Mouse (Mus musculus): Measurements from ENCODE around the gene Gm42715. TPM values are rescaled to one million over a fixed set of nuclear protein-coding genes. Genes with fewer than 3 reads are reported as not detected.

The Gm42715 gene
- polyA plus RNA-seq, 1 experiment from 2014 or later = 15.2 TPM

DNA sequence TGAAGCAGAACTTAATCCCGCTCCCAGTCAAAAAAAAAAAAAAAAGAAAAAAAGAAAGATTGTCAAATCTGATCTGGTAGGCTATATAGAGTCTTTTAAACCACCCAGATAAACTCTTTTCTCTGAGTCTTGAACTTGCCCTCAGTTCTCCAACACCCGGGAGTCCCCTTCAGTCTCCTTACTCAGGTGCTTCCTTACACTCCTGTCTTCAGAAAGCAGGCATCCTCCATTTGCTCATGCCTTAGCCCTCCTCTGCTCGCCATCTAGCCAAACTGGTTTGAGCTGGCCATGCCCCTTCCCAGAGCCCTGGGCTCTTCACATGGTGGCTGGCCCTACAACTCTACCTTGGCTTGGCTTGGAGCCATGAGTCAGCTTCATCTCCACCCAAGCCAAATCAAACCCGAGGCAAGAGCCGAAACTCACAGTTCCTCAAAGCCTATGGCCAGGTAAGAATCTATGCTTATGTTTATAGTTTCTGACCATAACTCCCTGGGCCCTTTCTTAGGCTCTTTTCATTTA, 42.0 kb downstream of the Gm42715 start, which contains the start of gene Tmem265:
Tmem265 (plus strand) TSS at position 51 of the 519 bp plus-strand sequence.
- Histone ChIP-seq H3K27ac (ENCODE audit: low read length) (no peak within 1 kb of the TSS), H3K4me2 (ENCODE audit: low read depth, low read length) (no peak within 1 kb of the TSS), H3K9ac (ENCODE audit: low read length) (no peak within 1 kb of the TSS), H3K4me3 (ENCODE audit: low read length) (no peak within 1 kb of the TSS), H3K36me3 (ENCODE audit: control insufficient read depth, insufficient read depth, low read length) (peaks cover 38% of the 10 kb centered on the region), H3K27me3 (ENCODE audit: control insufficient read depth, insufficient read depth, low read depth, low read length) (no peaks in the 10 kb centered on the region), H3K4me1 (replicated peaks; ENCODE audit: control insufficient read depth, insufficient read depth, low read length) (peaks cover 4% of the 10 kb centered on the region; the same call in 1 of the 2 replicates), H3K9me3 (ENCODE audit: control insufficient read depth, low read length) (no peaks in the 10 kb centered on the region)
- peak; percentile 53; the same call in 1 of the 2 replicates for ATAC-seq (ENCODE audit: low read depth)
- 74% methylated on average over 5 of the region's 5 CpGs for WGBS

GRCm38 (mm10) chr7:127564381-127565150, 45.2 kb downstream of the Gm42715 start:
- Histone ChIP-seq H3K27ac (ENCODE audit: low read length) (peak overlapping the region; percentile 22; the same call in 1 of the 2 replicates), H3K9me3 (ENCODE audit: control insufficient read depth, low read length) (no peaks in the 10 kb centered on the region), H3K27me3 (ENCODE audit: control insufficient read depth, insufficient read depth, low read depth, low read length) (no peaks in the 10 kb centered on the region), H3K9ac (ENCODE audit: low read length) (no peak overlapping the region), H3K4me1 (replicated peaks; ENCODE audit: control insufficient read depth, insufficient read depth, low read length) (peaks cover 4% of the 10 kb centered on the region; the same call in 1 of the 2 replicates), H3K4me3 (ENCODE audit: low read length) (no peak overlapping the region), H3K4me2 (ENCODE audit: low read depth, low read length) (no peak overlapping the region), H3K36me3 (ENCODE audit: control insufficient read depth, insufficient read depth, low read length) (peaks cover 27% of the 10 kb centered on the region)
- 54% methylated on average over 6 of the region's 6 CpGs for WGBS
- ATAC-seq (ENCODE audit: low read depth) = peak; percentile 62

GRCm38 (mm10) chr7:127572895-127573471, 53.6 kb downstream of the Gm42715 start, which contains the start of gene Phkg2:
Phkg2 (plus strand) TSS chr7:127573340.
- Histone ChIP-seq H3K9me3 (ENCODE audit: control insufficient read depth, low read length) (no peaks in the 10 kb centered on the region), H3K4me1 (replicated peaks; ENCODE audit: control insufficient read depth, insufficient read depth, low read length) (peaks cover 18% of the 10 kb centered on the region), H3K4me3 (ENCODE audit: low read length) (peak within 1 kb of the TSS; percentile 85), H3K4me2 (ENCODE audit: low read depth, low read length) (peak within 1 kb of the TSS; percentile 93), H3K27me3 (ENCODE audit: control insufficient read depth, insufficient read depth, low read depth, low read length) (no peaks in the 10 kb centered on the region), H3K27ac (ENCODE audit: low read length) (peak within 1 kb of the TSS; percentile 80), H3K9ac (ENCODE audit: low read length) (peak within 1 kb of the TSS; percentile 89), H3K36me3 (ENCODE audit: control insufficient read depth, insufficient read depth, low read length) (peaks cover 8% of the 10 kb centered on the region; the same call in 1 of the 2 replicates)
- WGBS = 0% methylated on average over 17 of the region's 17 CpGs
- ATAC-seq (ENCODE audit: low read depth) = peak; percentile 98

DNA sequence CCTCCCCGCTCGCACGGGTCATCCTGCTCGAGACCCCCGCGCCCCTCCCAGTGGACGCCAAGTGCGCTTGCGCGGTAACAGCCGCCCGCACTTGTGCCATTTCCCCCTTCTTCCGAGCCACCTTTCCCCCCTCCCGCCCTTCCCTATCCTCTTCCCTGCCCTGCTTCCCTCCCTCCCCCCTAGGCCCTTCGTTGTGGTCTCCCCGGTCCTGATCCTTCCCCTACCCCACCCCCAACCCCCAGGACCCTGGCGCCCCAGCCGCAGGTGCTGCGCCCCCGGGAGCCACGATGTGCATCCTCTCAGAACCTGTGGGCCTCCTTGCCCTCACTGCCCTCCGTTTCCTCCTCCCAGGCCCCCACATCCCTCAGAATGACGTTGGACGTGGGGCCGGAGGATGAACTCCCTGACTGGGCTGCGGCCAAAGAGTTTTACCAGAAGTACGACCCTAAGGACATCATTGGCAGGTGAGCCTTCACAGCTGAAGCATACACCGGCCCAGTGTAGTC, 54.2 kb downstream of the Gm42715 start:
- H3K4me2 ChIP-seq (ENCODE audit: low read depth, low read length) = peak overlapping the region; percentile 93
- H3K4me1 ChIP-seq (replicated peaks; ENCODE audit: control insufficient read depth, insufficient read depth, low read length) = peaks cover 18% of the 10 kb centered on the region
- no peaks in the 10 kb centered on the region for H3K27me3 ChIP-seq (ENCODE audit: control insufficient read depth, insufficient read depth, low read depth, low read length)
- no peaks in the 10 kb centered on the region for H3K9me3 ChIP-seq (ENCODE audit: control insufficient read depth, low read length)
- peak overlapping the region; percentile 63 for H3K27ac ChIP-seq (ENCODE audit: low read length)
- peak; percentile 68 for ATAC-seq (ENCODE audit: low read depth)
- peak overlapping the region; percentile 85 for H3K4me3 ChIP-seq (ENCODE audit: low read length)
- WGBS = 1% methylated on average over 17 of the region's 28 CpGs
- peak overlapping the region; percentile 89 for H3K9ac ChIP-seq (ENCODE audit: low read length)
- H3K36me3 ChIP-seq (ENCODE audit: control insufficient read depth, insufficient read depth, low read length) = peaks cover 12% of the 10 kb centered on the region

DNA sequence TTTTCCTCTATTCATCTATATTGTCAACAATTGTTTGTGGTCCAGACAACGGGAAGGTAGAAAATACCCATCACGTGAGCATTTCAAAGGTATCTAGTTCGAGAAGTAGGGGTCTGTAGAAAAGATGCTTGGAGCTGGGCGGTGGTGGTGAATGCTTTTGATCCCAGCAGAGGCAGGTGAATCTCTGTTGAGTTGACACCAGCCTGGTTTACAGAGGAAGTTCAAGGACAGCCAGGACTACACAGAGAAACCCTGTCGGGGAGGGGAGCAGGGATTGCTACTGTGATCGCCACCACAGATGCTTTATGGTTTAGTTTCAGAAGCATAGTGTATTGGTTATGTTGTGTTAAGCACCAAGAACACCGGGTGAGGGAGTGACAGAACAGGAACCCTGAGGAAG, 54.7 kb downstream of the Gm42715 start:
- Histone ChIP-seq H3K9ac (ENCODE audit: low read length) (peak overlapping the region; percentile 89), H3K4me3 (ENCODE audit: low read length) (peak overlapping the region; percentile 85), H3K4me2 (ENCODE audit: low read depth, low read length) (peak overlapping the region; percentile 93), H3K27me3 (ENCODE audit: control insufficient read depth, insufficient read depth, low read depth, low read length) (no peaks in the 10 kb centered on the region), H3K36me3 (ENCODE audit: control insufficient read depth, insufficient read depth, low read length) (peaks cover 14% of the 10 kb centered on the region), H3K4me1 (replicated peaks; ENCODE audit: control insufficient read depth, insufficient read depth, low read length) (peaks cover 18% of the 10 kb centered on the region), H3K9me3 (ENCODE audit: control insufficient read depth, low read length) (no peaks in the 10 kb centered on the region), H3K27ac (ENCODE audit: low read length) (no peak overlapping the region)
- 16% methylated on average over 7 of the region's 7 CpGs for WGBS
- ATAC-seq (ENCODE audit: low read depth) = no peak

GRCm38 (mm10) chr7:127583260-127583659, 63.9 kb downstream of the Gm42715 start:
- Histone ChIP-seq H3K9ac (ENCODE audit: low read length) (no peak overlapping the region), H3K27me3 (ENCODE audit: control insufficient read depth, insufficient read depth, low read depth, low read length) (no peaks in the 10 kb centered on the region), H3K4me2 (ENCODE audit: low read depth, low read length) (no peak overlapping the region), H3K4me1 (replicated peaks; ENCODE audit: control insufficient read depth, insufficient read depth, low read length) (peaks cover 8% of the 10 kb centered on the region), H3K27ac (ENCODE audit: low read length) (no peak overlapping the region), H3K36me3 (ENCODE audit: control insufficient read depth, insufficient read depth, low read length) (peaks cover 25% of the 10 kb centered on the region), H3K4me3 (ENCODE audit: low read length) (no peak overlapping the region), H3K9me3 (ENCODE audit: control insufficient read depth, low read length) (no peaks in the 10 kb centered on the region)
- no peak for ATAC-seq (ENCODE audit: low read depth)
- WGBS = 90% methylated on average over 6 of the region's 6 CpGs

- peaks cover 21% of the 10 kb centered on the region for H3K36me3 ChIP-seq (ENCODE audit: control insufficient read depth, insufficient read depth, low read length)
- H3K4me1 ChIP-seq (replicated peaks; ENCODE audit: control insufficient read depth, insufficient read depth, low read length) = peaks cover 16% of the 10 kb centered on the region
- no peak overlapping the region for H3K9ac ChIP-seq (ENCODE audit: low read length)
- 70% methylated on average over 7 of the region's 7 CpGs for WGBS
- no peaks in the 10 kb centered on the region for H3K9me3 ChIP-seq (ENCODE audit: control insufficient read depth, low read length)
- no peak overlapping the region for H3K4me3 ChIP-seq (ENCODE audit: low read length)
- no peak overlapping the region for H3K27ac ChIP-seq (ENCODE audit: low read length)
- H3K27me3 ChIP-seq (ENCODE audit: control insufficient read depth, insufficient read depth, low read depth, low read length) = no peaks in the 10 kb centered on the region
- no peak for ATAC-seq (ENCODE audit: low read depth)
- no peak overlapping the region for H3K4me2 ChIP-seq (ENCODE audit: low read depth, low read length)
Measured at GRCm38 (mm10) chr7:127585031-127585430, 65.6 kb downstream of the Gm42715 start.

- no peak for ATAC-seq (ENCODE audit: low read depth)
- H3K4me2 ChIP-seq (ENCODE audit: low read depth, low read length) = no peak overlapping the region
- H3K36me3 ChIP-seq (ENCODE audit: control insufficient read depth, insufficient read depth, low read length) = peaks cover 24% of the 10 kb centered on the region
- no peaks in the 10 kb centered on the region for H3K27me3 ChIP-seq (ENCODE audit: control insufficient read depth, insufficient read depth, low read depth, low read length)
- no peak overlapping the region for H3K27ac ChIP-seq (ENCODE audit: low read length)
- WGBS = 86% methylated on average over 6 of the region's 6 CpGs
- H3K4me3 ChIP-seq (ENCODE audit: low read length) = no peak overlapping the region
- no peak overlapping the region for H3K9ac ChIP-seq (ENCODE audit: low read length)
- H3K9me3 ChIP-seq (ENCODE audit: control insufficient read depth, low read length) = no peaks in the 10 kb centered on the region
- peaks cover 16% of the 10 kb centered on the region for H3K4me1 ChIP-seq (replicated peaks; ENCODE audit: control insufficient read depth, insufficient read depth, low read length)
Measured at GRCm38 (mm10) chr7:127586149-127586548, 66.8 kb downstream of the Gm42715 start.

- Histone ChIP-seq H3K4me2 (ENCODE audit: low read depth, low read length) (peak overlapping the region; percentile 82), H3K9ac (ENCODE audit: low read length) (peak overlapping the region; percentile 61), H3K4me1 (replicated peaks; ENCODE audit: control insufficient read depth, insufficient read depth, low read length) (peaks cover 16% of the 10 kb centered on the region), H3K27ac (ENCODE audit: low read length) (peak overlapping the region; percentile 61), H3K36me3 (ENCODE audit: control insufficient read depth, insufficient read depth, low read length) (peaks cover 31% of the 10 kb centered on the region), H3K27me3 (ENCODE audit: control insufficient read depth, insufficient read depth, low read depth, low read length) (no peaks in the 10 kb centered on the region), H3K4me3 (ENCODE audit: low read length) (peak overlapping the region; percentile 93), H3K9me3 (ENCODE audit: control insufficient read depth, low read length) (no peaks in the 10 kb centered on the region)
- no peak for ATAC-seq (ENCODE audit: low read depth)
- 45% methylated on average over 5 of the region's 5 CpGs for WGBS
Measured at GRCm38 (mm10) chr7:127587196-127587595, 67.8 kb downstream of the Gm42715 start.
